Mouse (Mus musculus) small intestine, adult 2 months (tissue): ENCODE data around the gene Spc25.

Experiments used
- CTCF ChIP-seq: fragments of 200-500 bp; IDR thresholded peaks from 2 replicates; pipeline ENCODE4 v1.5.1; 2012; ENCODE audit warnings: low read depth, mild to moderate bottlenecking, control low read depth, inconsistent platforms, low read length, moderate library complexity, mixed read lengths; ENCODE audit not compliant: insufficient replicate concordance, insufficient read length; ENCODE audit errors: extremely low read depth
- POLR2A ChIP-seq: fragments of 200-500 bp; IDR thresholded peaks from 2 replicates; pipeline ENCODE4 v1.6.1; 2012; ENCODE audit warnings: low read depth, mild to moderate bottlenecking, control low read depth, inconsistent platforms, low read length, moderate library complexity

DNA sequence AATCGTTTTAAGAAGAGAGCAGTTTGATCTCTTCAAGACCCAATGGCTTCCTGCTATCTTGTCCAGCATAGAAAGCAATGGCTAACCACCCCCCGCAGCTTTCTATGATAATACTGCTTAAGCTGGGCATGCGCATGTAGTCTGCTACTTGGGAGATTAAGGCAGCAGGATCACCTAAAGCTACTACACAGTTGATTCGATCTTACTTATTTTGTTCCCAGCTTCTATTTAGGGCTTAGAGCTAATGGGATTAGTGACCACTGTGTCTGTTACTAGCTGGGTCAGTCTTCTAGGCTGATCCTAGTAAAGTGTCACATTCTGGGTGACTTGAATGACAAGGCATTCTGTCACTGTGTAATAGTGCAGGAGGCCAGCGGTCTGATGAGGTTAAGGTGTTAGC is 55.2 kb downstream of the Spc25 start:
- no peak for TF ChIP-seq POLR2A
- no peak for TF ChIP-seq CTCF
